Mouse (Mus musculus) spleen, adult 2 months (tissue): ENCODE data around the gene Wdr1. TPM values are rescaled to one million over a fixed set of nuclear protein-coding genes. Genes with fewer than 3 reads are reported as not detected.

ENCODE experiments used
- DNase-seq, 2 experiments: peaks; one replicate each; pipeline versions ENCODE4 v3.0.0 to v3.0.0-alpha.2; 2012 to 2021; ENCODE audit warnings: low spot score in 2 of 2, low read depth in 1 of 2
- H3K27ac ChIP-seq: fragments of 200-500 bp; 2 replicates; pipeline ENCODE4 v1.5.1; 2012; ENCODE audit warnings: low read length, inconsistent platforms; ENCODE audit not compliant: insufficient read depth
- H3K27me3 ChIP-seq: fragments of 200-500 bp; 2 replicates; pipeline ENCODE4 v1.6.1; 2012; ENCODE audit warnings: mild to moderate bottlenecking, moderate library complexity, low read length, inconsistent platforms; ENCODE audit not compliant: control insufficient read depth, insufficient read depth
- H3K36me3 ChIP-seq: fragments of 200-500 bp; 2 replicates; pipeline ENCODE4 v1.6.1; 2012; ENCODE audit warnings: mild to moderate bottlenecking, low read length, inconsistent platforms; ENCODE audit not compliant: control insufficient read depth, insufficient read depth
- H3K4me1 ChIP-seq: fragments of 200-500 bp; 2 replicates; pipeline ENCODE4 v1.6.1; 2011; ENCODE audit warnings: inconsistent platforms; ENCODE audit not compliant: control insufficient read depth, insufficient read depth, insufficient read length
- H3K4me3 ChIP-seq: fragments of 200-500 bp; 2 replicates; pipeline ENCODE4 v1.5.1; 2011; ENCODE audit warnings: mild to moderate bottlenecking, inconsistent platforms; ENCODE audit not compliant: insufficient read depth, insufficient read length; ENCODE audit errors: extremely low read depth
- CTCF ChIP-seq: fragments of 200-500 bp; IDR thresholded peaks from 2 replicates; pipeline ENCODE4 v1.5.1; 2011; ENCODE audit warnings: mild to moderate bottlenecking, inconsistent platforms; ENCODE audit not compliant: insufficient read depth, insufficient read length, insufficient replicate concordance; ENCODE audit errors: extremely low read depth
- POLR2A ChIP-seq: fragments of 200-500 bp; IDR thresholded peaks from 2 replicates; pipeline ENCODE4 v1.6.1; 2011; ENCODE audit warnings: low read depth, low read length, inconsistent platforms
- WGBS: fragments of 180-500 bp; shearing (Covaris S2); methylation state at CpG from one replicate; pipeline ENCODE4 v1.1.7; 2018; 5-methylcytosine and 5-hydroxymethylcytosine counted together
- polyA plus RNA-seq: library from polyadenylated mRNA; depleted of rRNA; stranded (reverse); fragments of >200 nt; gene quantifications from 2 replicates; pipeline ENCODE4 v1.2.3, GENCODE M21; 2012

Gene Wdr1
- polyA plus RNA-seq, 1 experiment: 172 TPM

DNA sequence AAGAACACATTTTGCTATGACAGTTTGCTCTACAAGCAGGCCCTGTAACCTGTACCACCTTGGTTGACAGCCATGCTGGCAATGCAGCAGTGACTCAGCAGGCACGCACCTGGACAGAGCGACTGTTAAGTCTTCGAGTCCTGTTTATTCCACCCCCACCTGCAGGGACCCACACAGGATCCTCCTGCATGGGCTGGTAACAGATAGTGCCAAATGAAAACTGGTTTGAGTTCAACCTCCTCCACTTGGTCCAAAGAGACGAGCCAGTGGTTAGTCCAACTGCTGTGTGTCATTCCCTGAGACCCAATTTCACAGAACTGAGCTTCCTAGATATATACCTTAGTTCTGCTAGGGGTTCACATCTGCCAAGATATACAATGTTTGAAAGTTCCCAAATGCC, 5.2 kb downstream of the Wdr1 start:
- no peak for DNase-seq
- no peaks in the 10 kb centered on the region for H3K27me3 ChIP-seq
- no peak for TF ChIP-seq POLR2A
- TF ChIP-seq CTCF: no peak
- H3K36me3 ChIP-seq: peaks cover 30% of the 10 kb centered on the region
- WGBS: 90% methylated on average over 4 of the region's 4 CpGs
- no peak overlapping the region for H3K4me3 ChIP-seq
- no peak overlapping the region for H3K27ac ChIP-seq
- H3K4me1 ChIP-seq: no peaks in the 10 kb centered on the region; the same call in 1 of the 2 replicates

DNA sequence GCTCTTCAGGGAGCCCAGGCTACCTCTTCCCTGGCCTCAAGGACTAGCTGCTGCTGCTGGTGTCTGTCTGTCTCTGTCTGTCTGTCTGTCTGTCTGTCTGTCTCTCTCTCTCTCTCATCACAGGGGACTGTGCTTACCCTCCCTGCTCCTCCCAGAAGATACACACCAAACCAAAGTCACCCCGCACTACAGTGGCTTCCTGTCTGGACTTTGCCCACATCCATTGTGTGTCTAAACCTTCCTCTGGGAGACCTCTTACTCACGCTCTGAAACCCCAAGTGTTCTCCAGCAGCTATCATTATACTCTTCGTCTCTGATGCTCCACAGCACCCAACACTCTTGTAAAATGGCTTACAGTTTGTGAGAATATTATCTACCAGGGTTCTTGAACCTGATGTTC, 6.6 kb downstream of the Wdr1 start:
- Histone ChIP-seq H3K4me1 (no peaks in the 10 kb centered on the region; the same call in 1 of the 2 replicates), H3K4me3 (no peak overlapping the region), H3K36me3 (peaks cover 34% of the 10 kb centered on the region), H3K27me3 (no peaks in the 10 kb centered on the region), H3K27ac (no peak overlapping the region)
- DNase-seq: no peak
- no peak for TF ChIP-seq POLR2A
- TF ChIP-seq CTCF: no peak
- WGBS: 82% methylated on average over 3 of the region's 3 CpGs

DNA sequence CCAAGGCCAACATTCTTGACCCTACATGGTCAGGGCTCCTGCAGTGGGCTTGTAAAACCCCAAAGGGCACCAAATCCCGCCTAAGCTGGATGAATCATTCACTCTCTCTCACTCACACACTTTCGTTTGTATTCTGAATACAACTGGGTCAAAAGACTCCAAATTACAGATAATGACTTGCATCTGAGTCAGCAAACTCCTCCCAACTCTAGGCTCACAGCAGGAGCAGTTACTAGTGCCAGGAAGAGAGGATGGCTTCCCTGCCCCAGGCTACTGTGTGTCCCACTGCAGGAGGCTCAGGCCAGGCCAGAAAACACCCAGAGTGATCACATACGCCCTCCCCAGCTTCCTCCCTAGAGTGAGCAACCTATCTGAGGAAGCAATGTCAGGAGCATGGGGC, 9.1 kb downstream of the Wdr1 start:
- TF ChIP-seq POLR2A (no peak), CTCF (no peak)
- Histone ChIP-seq H3K36me3 (peaks cover 45% of the 10 kb centered on the region), H3K27me3 (no peaks in the 10 kb centered on the region), H3K4me3 (no peak overlapping the region), H3K4me1 (no peaks in the 10 kb centered on the region; the same call in 1 of the 2 replicates), H3K27ac (no peak overlapping the region)
- WGBS: 74% methylated on average over 3 of the region's 3 CpGs
- DNase-seq: no peak

DNA sequence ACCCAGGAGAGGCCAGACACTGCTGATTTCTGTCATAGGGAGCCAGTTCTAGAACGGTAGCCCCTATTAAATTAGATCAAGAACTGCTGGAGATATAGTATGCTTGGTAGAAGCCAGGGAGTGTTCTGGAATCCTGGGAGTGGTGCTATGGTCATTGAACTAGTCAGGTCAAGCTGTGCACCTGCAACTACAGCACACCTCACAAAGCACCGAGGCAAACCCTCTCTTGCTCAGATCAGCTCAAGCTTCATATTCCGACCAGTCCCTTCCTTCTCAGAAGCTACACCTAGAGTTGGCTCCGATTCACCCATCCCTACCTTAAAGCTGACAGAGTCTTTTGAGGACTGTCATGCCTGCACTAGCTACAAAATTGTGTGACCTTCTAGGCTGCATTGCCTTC, 9.5 kb downstream of the Wdr1 start:
- Histone ChIP-seq H3K27me3 (no peaks in the 10 kb centered on the region), H3K4me3 (no peak overlapping the region), H3K36me3 (peaks cover 44% of the 10 kb centered on the region), H3K27ac (no peak overlapping the region), H3K4me1 (no peaks in the 10 kb centered on the region; the same call in 1 of the 2 replicates)
- 91% methylated on average over 4 of the region's 4 CpGs for whole genome bisulfite sequencing
- no peak for DNase-seq
- TF ChIP-seq POLR2A: no peak
- no peak for TF ChIP-seq CTCF

DNA sequence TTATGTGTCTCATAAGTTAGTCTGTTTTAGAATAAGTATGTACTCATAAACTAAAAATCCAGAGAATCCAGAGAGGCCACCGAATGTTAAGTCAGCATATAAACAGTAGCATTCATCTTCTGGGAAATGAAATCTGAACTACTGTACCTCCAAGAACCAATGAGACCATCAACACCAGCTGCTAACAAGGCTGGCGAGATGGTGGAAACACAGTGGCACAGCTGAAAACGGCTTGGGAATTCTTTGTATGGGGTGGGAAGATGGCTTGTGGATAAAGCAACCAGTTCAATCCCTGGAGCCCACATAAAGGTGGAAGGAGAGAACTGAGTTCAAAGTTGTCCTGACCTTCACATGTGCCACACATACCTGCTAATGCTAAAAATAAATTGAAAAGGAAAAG, 10.4 kb downstream of the Wdr1 start:
- Histone ChIP-seq H3K4me1 (no peaks in the 10 kb centered on the region; the same call in 1 of the 2 replicates), H3K4me3 (no peak overlapping the region), H3K27ac (no peak overlapping the region), H3K27me3 (no peaks in the 10 kb centered on the region), H3K36me3 (peaks cover 45% of the 10 kb centered on the region)
- DNase-seq: no peak
- TF ChIP-seq CTCF (no peak), POLR2A (no peak)
- WGBS: 86% methylated on average over 3 of the region's 3 CpGs

DNA sequence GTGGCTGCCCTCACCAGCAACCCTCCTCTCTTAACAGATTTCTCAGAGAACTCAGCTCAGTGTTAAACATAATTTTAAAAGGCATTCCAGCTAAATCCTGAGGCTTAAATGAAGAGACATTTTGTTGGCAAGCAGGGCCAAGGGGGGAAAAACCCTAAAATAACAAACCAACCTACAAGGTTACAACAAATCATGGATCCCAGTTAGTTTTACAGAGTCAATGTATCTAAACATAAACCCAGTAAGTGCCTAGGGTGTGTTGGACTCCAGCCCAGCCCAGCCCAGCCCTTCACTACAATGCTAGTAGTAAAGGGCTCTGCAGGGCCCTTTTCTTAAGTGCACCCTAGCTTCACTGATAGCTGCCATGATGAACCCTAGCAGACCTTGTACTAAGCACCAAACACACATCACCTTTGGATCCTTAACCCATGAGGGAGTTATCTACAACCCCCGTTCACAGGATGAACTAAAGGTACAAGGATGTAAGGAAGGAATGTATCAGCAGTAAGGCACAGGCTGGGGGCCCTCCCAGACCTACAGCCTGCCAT, 12.7 kb downstream of the Wdr1 start:
- Histone ChIP-seq H3K27me3 (no peaks in the 10 kb centered on the region), H3K4me3 (no peak overlapping the region), H3K36me3 (peaks cover 54% of the 10 kb centered on the region), H3K4me1 (no peaks in the 10 kb centered on the region; the same call in 1 of the 2 replicates), H3K27ac (no peak overlapping the region)
- 83% methylated on average over 1 of the region's 1 CpGs for WGBS
- DNase-seq: no peak
- TF ChIP-seq CTCF (no peak), POLR2A (no peak)

DNA sequence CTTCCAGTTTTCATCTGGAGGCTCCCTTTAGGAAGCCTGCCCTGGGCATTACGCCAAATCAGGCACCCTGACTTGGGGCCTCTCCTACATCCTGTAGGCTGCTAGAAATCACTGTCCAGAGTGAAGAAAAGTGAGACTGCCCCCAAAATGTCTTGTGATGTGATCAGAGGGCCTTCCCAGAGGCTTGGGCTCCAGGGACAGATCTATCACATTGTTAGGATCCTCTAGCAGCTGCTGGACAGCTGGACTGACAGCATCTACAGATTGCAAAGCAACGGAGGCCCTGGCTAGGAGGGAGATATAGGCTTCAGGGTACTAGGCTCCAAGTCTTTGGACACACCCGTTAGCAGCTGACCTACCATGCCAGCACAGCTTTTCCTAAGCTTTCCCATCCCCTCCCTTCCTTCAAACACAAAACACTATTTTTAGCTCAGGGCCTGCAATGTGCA, 13.5 kb downstream of the Wdr1 start:
- TF ChIP-seq POLR2A (no peak), CTCF (no peak)
- H3K36me3 ChIP-seq: peaks cover 55% of the 10 kb centered on the region
- H3K4me3 ChIP-seq: no peak overlapping the region
- WGBS: 92% methylated on average over 3 of the region's 3 CpGs
- H3K4me1 ChIP-seq: no peaks in the 10 kb centered on the region; the same call in 1 of the 2 replicates
- no peak for DNase-seq
- no peak overlapping the region for H3K27ac ChIP-seq
- H3K27me3 ChIP-seq: no peaks in the 10 kb centered on the region
